ENCODE assay signal across 24 mouse cellular contexts in the genomic region with DNA sequence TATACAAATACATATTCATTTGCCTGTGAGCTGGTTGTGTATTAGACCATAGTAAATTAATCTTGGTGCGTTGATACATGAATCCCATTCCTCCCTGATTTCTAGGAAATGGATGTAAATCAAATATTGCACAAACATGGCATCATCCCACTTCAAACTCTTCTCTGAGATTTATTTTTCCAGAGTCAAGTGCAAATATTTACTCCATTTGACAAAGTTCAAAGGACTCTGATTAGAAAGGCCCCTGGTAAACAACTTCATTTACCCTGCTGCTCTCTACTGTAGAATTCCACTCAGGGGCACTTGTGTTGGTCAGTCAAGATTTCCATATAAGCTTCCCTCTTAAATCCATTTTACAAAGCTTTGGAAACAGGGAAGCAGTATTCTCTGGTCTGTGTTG.
DNase-seq lines count a peak whose midpoint lies in the region; ATAC-seq and TF ChIP-seq lines count a peak whose summit lies in the region.
"Had no signal": no experiment of that assay in that cellular context is flagged by ENCODE, and none has a peak within 500 bp of the region (broad histone marks: within the 10 kb centered on the region; RNA-seq: fewer than 3 reads in every experiment).

No protein-coding gene starts in this region.

- no peaks in the 10 kb centered on the region for H3K27me3 ChIP-seq in kidney, postnatal 0 days (ENCODE audit: insufficient read depth, low read length)
- H3K27me3 ChIP-seq in kidney, embryonic 16.5 days (ENCODE audit: insufficient read depth, low read length), result no peaks in the 10 kb centered on the region
- no peaks in the 10 kb centered on the region for H3K27me3 ChIP-seq in liver, embryonic 13.5 days
- no peaks in the 10 kb centered on the region; the same call in 1 of the 2 replicates for H3K27me3 ChIP-seq in liver, embryonic 11.5 days (replicated peaks; ENCODE audit: control insufficient read depth, insufficient read depth, low read length)
- H3K27me3 ChIP-seq in liver, embryonic 16.5 days (ENCODE audit: control insufficient read depth, insufficient read depth, low read depth, low read length), result no peaks in the 10 kb centered on the region
- H3K27me3 ChIP-seq in stomach, postnatal 0 days (ENCODE audit: control insufficient read depth, insufficient read depth, low read length), result no peaks in the 10 kb centered on the region
- H3K27me3 ChIP-seq: CH12.LX; embryonic facial prominence, embryonic 12.5 days; forebrain, embryonic 13.5 days; Patski had no signal

- TF ChIP-seq CTCF in kidney, postnatal 0 days (IDR thresholded peaks at IDR 0.05; ENCODE audit: low read depth), result no peak
- TF ChIP-seq CTCF in stomach, postnatal 0 days (IDR thresholded peaks at IDR 0.05; ENCODE audit: low read depth), result no peak

- DNase-seq in kidney, postnatal 0 days (ENCODE audit: low spot score), result peak; percentile 11
- DNase-seq in liver, embryonic 13.5 days, result no peak
- DNase-seq in liver, embryonic 11.5 days (ENCODE audit: low spot score), result no peak
- DNase-seq in stomach, postnatal 0 days (ENCODE audit: low spot score), result no peak
- no peak for DNase-seq in gastrocnemius, postnatal 4 days (ENCODE audit: low spot score in 2 of 2)
- DNase-seq: adrenal gland, adult 8-10 months; adrenal gland, postnatal 14 days; adrenal gland, postnatal 36 days; B cell, adult 2 months; cerebellum, adult 11-12 months; cerebellum, adult 2 months; cerebellum, adult 9-10 months; cerebellum, postnatal 10 days; cerebellum, postnatal 25 days had no signal

- no peak for ATAC-seq in kidney, postnatal 0 days (replicated peaks; ENCODE audit: low FRiP score, low read depth)
- ATAC-seq in kidney, embryonic 16.5 days (ENCODE audit: low FRiP score, low TSS enrichment), result no peak
- 0 out of 2 replicates have a peak, but pooled peaks have one; percentile 34 for ATAC-seq in liver, embryonic 13.5 days (ENCODE audit: low read depth)
- no peak for ATAC-seq in liver, embryonic 11.5 days (replicated peaks; ENCODE audit: low FRiP score)
- peak; percentile 56 for ATAC-seq in liver, embryonic 16.5 days (ENCODE audit: low read depth)
- ATAC-seq in stomach, postnatal 0 days (ENCODE audit: low FRiP score, low TSS enrichment), result peak; percentile 38; the same call in 1 of the 2 replicates
- ATAC-seq: activated CD4-positive, CD25-positive, alpha-beta regulatory T cell, adult 4 months; CD4-positive, CD25-positive, alpha-beta regulatory T cell, adult 4 months; forebrain, embryonic 13.5 days; Patski had no signal

- H3K4me3 ChIP-seq in kidney, postnatal 0 days (replicated peaks; ENCODE audit: low read depth, low read length), result no peak overlapping the region
- H3K4me3 ChIP-seq in kidney, embryonic 16.5 days (ENCODE audit: low read length), result no peak overlapping the region
- no peak overlapping the region for H3K4me3 ChIP-seq in liver, embryonic 13.5 days (replicated peaks)
- no peak overlapping the region for H3K4me3 ChIP-seq in liver, embryonic 11.5 days (ENCODE audit: low read depth, low read length)
- H3K4me3 ChIP-seq in liver, embryonic 16.5 days (ENCODE audit: low read depth, low read length), result no peak overlapping the region
- no peak overlapping the region for H3K4me3 ChIP-seq in stomach, postnatal 0 days (ENCODE audit: low read depth, low read length)
- H3K4me3 ChIP-seq: embryonic facial prominence, embryonic 10.5 days; embryonic facial prominence, embryonic 12.5 days; forebrain, embryonic 13.5 days had no signal

- no peaks in the 10 kb centered on the region for H3K4me1 ChIP-seq in kidney, postnatal 0 days (replicated peaks; ENCODE audit: insufficient read depth, low read length)
- no peaks in the 10 kb centered on the region for H3K4me1 ChIP-seq in kidney, embryonic 16.5 days (ENCODE audit: insufficient read depth, low read length)
- H3K4me1 ChIP-seq in liver, embryonic 13.5 days (replicated peaks), result no peaks in the 10 kb centered on the region
- H3K4me1 ChIP-seq in liver, embryonic 11.5 days (replicated peaks; ENCODE audit: control insufficient read depth, insufficient read depth, low read length), result no peaks in the 10 kb centered on the region
- no peaks in the 10 kb centered on the region for H3K4me1 ChIP-seq in liver, embryonic 16.5 days (ENCODE audit: control insufficient read depth, low read depth, low read length)
- no peaks in the 10 kb centered on the region for H3K4me1 ChIP-seq in stomach, postnatal 0 days (replicated peaks; ENCODE audit: control insufficient read depth, insufficient read depth)
- H3K4me1 ChIP-seq: embryonic facial prominence, embryonic 10.5 days; forebrain, embryonic 13.5 days had no signal

- WGBS in kidney, postnatal 0 days, result 76% methylated on average over 1 of the region's 1 CpGs
- 87% methylated on average over 1 of the region's 1 CpGs for WGBS in kidney, embryonic 16.5 days
- WGBS in liver, embryonic 13.5 days (ENCODE audit: insufficient replicate concordance), result 54% methylated on average over 1 of the region's 1 CpGs
- 76% methylated on average over 1 of the region's 1 CpGs for WGBS in liver, embryonic 11.5 days
- WGBS in liver, embryonic 16.5 days (ENCODE audit: insufficient replicate concordance), result 38% methylated on average over 1 of the region's 1 CpGs
- 32% methylated on average over 1 of the region's 1 CpGs for WGBS in stomach, postnatal 0 days

- no peaks in the 10 kb centered on the region for H3K9me3 ChIP-seq in kidney, postnatal 0 days (replicated peaks; ENCODE audit: low read length)
- H3K9me3 ChIP-seq in kidney, embryonic 16.5 days (ENCODE audit: low read length), result no peaks in the 10 kb centered on the region
- H3K9me3 ChIP-seq in liver, embryonic 13.5 days (replicated peaks), result no peaks in the 10 kb centered on the region
- no peaks in the 10 kb centered on the region for H3K9me3 ChIP-seq in liver, embryonic 11.5 days (ENCODE audit: control insufficient read depth, low read length)
- H3K9me3 ChIP-seq in liver, embryonic 16.5 days (replicated peaks; ENCODE audit: control insufficient read depth, low read length), result no peaks in the 10 kb centered on the region
- H3K9me3 ChIP-seq in stomach, postnatal 0 days (ENCODE audit: control insufficient read depth, low read length), result no peaks in the 10 kb centered on the region
- H3K9me3 ChIP-seq: embryonic facial prominence, embryonic 10.5 days; embryonic facial prominence, embryonic 12.5 days; forebrain, embryonic 13.5 days; G1E had no signal

- H3K36me3 ChIP-seq in kidney, postnatal 0 days (ENCODE audit: insufficient read depth, low read length), result no peaks in the 10 kb centered on the region
- H3K36me3 ChIP-seq in kidney, embryonic 16.5 days (ENCODE audit: insufficient read depth, low read length), result no peaks in the 10 kb centered on the region
- H3K36me3 ChIP-seq in liver, embryonic 13.5 days, result no peaks in the 10 kb centered on the region
- no peaks in the 10 kb centered on the region for H3K36me3 ChIP-seq in liver, embryonic 11.5 days (ENCODE audit: control insufficient read depth, insufficient read depth, low read length)
- no peaks in the 10 kb centered on the region for H3K36me3 ChIP-seq in liver, embryonic 16.5 days (ENCODE audit: control insufficient read depth, insufficient read depth)
- no peaks in the 10 kb centered on the region for H3K36me3 ChIP-seq in stomach, postnatal 0 days (ENCODE audit: control insufficient read depth, insufficient read depth, low read length)
- H3K36me3 ChIP-seq: embryonic facial prominence, embryonic 10.5 days; embryonic facial prominence, embryonic 12.5 days; G1E had no signal

- H3K4me2 ChIP-seq in kidney, postnatal 0 days (ENCODE audit: low read length), result no peak overlapping the region
- H3K4me2 ChIP-seq in kidney, embryonic 16.5 days (replicated peaks; ENCODE audit: low read depth, low read length), result no peak overlapping the region
- no peak overlapping the region for H3K4me2 ChIP-seq in liver, embryonic 13.5 days
- H3K4me2 ChIP-seq in liver, embryonic 11.5 days, result no peak overlapping the region
- no peak overlapping the region for H3K4me2 ChIP-seq in liver, embryonic 16.5 days (ENCODE audit: low read depth, low read length)
- H3K4me2 ChIP-seq in stomach, postnatal 0 days (replicated peaks; ENCODE audit: low read depth), result no peak overlapping the region
- H3K4me2 ChIP-seq: embryonic facial prominence, embryonic 12.5 days; forebrain, embryonic 13.5 days had no signal

- H3K27ac ChIP-seq in kidney, postnatal 0 days, result no peak overlapping the region
- no peak overlapping the region for H3K27ac ChIP-seq in kidney, embryonic 16.5 days (ENCODE audit: low read length)
- no peak overlapping the region for H3K27ac ChIP-seq in liver, embryonic 13.5 days
- no peak overlapping the region for H3K27ac ChIP-seq in liver, embryonic 11.5 days (ENCODE audit: low read depth, low read length)
- no peak overlapping the region for H3K27ac ChIP-seq in liver, embryonic 16.5 days (ENCODE audit: low read length)
- H3K27ac ChIP-seq in stomach, postnatal 0 days (replicated peaks), result no peak overlapping the region
- H3K27ac ChIP-seq: embryonic facial prominence, embryonic 10.5 days; embryonic facial prominence, embryonic 12.5 days; forebrain, embryonic 13.5 days had no signal

- TF ChIP-seq EP300 in stomach, postnatal 0 days (optimal IDR thresholded peaks at IDR 0.05), result no peak

- no peak overlapping the region for H3K9ac ChIP-seq in kidney, postnatal 0 days (ENCODE audit: low read depth, low read length)
- H3K9ac ChIP-seq in kidney, embryonic 16.5 days (replicated peaks; ENCODE audit: low read length), result no peak overlapping the region
- H3K9ac ChIP-seq in liver, embryonic 13.5 days, result no peak overlapping the region
- no peak overlapping the region for H3K9ac ChIP-seq in liver, embryonic 11.5 days (ENCODE audit: low read depth, low read length)
- no peak overlapping the region for H3K9ac ChIP-seq in liver, embryonic 16.5 days (ENCODE audit: low read depth, low read length)
- no peak overlapping the region for H3K9ac ChIP-seq in stomach, postnatal 0 days (ENCODE audit: low read length)
- H3K9ac ChIP-seq: embryonic facial prominence, embryonic 12.5 days; forebrain, embryonic 13.5 days had no signal

Comparison
In these comparisons a context has a peak if more than half of its experiments do, and no peak if none do; other contexts are left out.
1. ATAC-seq: peak in liver, embryonic 13.5 days (single experiment), liver, embryonic 16.5 days (single experiment) and stomach, postnatal 0 days (single experiment); none in kidney, postnatal 0 days (single experiment), kidney, embryonic 16.5 days (single experiment) and liver, embryonic 11.5 days (single experiment).